ENCODE assay signal across 9 mouse cellular contexts in the genomic region with DNA sequence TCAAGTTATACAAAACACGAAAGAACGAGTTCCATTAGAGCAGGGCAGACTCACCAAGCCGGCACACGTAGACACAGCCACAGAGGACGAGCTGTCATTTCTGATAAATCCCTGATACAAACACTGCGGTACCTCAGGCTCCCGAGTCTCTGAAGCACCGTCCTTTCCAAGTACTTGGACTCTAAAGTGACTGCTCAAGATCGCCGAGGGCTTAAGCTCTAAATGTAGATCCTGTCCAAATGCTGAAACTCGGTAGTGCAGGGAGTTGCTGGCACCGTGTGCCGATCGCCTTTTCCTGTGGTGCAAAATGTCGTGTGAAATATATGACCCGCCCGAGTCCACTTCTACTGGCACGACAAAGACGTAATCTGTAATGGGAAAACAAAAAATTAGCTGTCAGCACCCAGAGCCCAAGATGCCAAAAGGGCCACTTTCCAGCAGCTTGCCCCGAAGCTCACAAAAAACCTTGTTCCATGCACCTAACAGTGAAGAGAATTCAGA. TPM values are rescaled to one million over a fixed set of nuclear protein-coding genes. Genes with fewer than 3 reads are reported as not detected.
DNase-seq lines count a peak whose midpoint lies in the region; ATAC-seq and TF ChIP-seq lines count a peak whose summit lies in the region.
"Had no signal": no experiment of that assay in that cellular context is flagged by ENCODE, and none has a peak within 500 bp of the region (broad histone marks: within the 10 kb centered on the region; RNA-seq: fewer than 3 reads in every experiment).

No protein-coding gene starts in this region.

- no peak overlapping the region for H3K4me3 ChIP-seq in intestine, embryonic 15.5 days (replicated peaks)
- no peak overlapping the region for H3K4me3 ChIP-seq in intestine, postnatal 0 days (ENCODE audit: low read depth, low read length)
- H3K4me3 ChIP-seq in limb, embryonic 12.5 days (replicated peaks) = no peak overlapping the region
- no peak overlapping the region for H3K4me3 ChIP-seq in heart, adult 2 months

- H3K27ac ChIP-seq in intestine, embryonic 15.5 days = no peak overlapping the region
- H3K27ac ChIP-seq in intestine, postnatal 0 days (ENCODE audit: low read depth, low read length) = no peak overlapping the region
- H3K27ac ChIP-seq in limb, embryonic 12.5 days = no peak overlapping the region
- H3K27ac ChIP-seq in heart, adult 2 months = no peak overlapping the region

- no peak for TF ChIP-seq POLR2A in brain, embryonic 14.5 days (IDR thresholded peaks at IDR 0.05; ENCODE audit: borderline replicate concordance, extremely low read depth, insufficient read depth, insufficient read length, poor library complexity, severe bottlenecking)
- no peak for TF ChIP-seq POLR2A in heart, adult 2 months (IDR thresholded peaks at IDR 0.05; ENCODE audit: insufficient read depth, low read depth, low read length)

- no peak for ATAC-seq in intestine, embryonic 15.5 days
- no peak for ATAC-seq in intestine, postnatal 0 days
- ATAC-seq in limb, embryonic 12.5 days (ENCODE audit: insufficient number of reproducible peaks, insufficient read depth, low FRiP score, low TSS enrichment, low read depth) = no peak

- H3K79me2 ChIP-seq in heart, adult 2 months (replicated peaks; ENCODE audit: control insufficient read depth, insufficient read depth, low read length) = no peaks in the 10 kb centered on the region

- H3K4me1 ChIP-seq in intestine, embryonic 15.5 days (replicated peaks) = peaks cover 7% of the 10 kb centered on the region
- no peaks in the 10 kb centered on the region for H3K4me1 ChIP-seq in intestine, postnatal 0 days (replicated peaks; ENCODE audit: control insufficient read depth, insufficient read depth, low read length)
- peaks cover 20% of the 10 kb centered on the region for H3K4me1 ChIP-seq in limb, embryonic 12.5 days (replicated peaks)
- H3K4me1 ChIP-seq in heart, adult 2 months (ENCODE audit: control insufficient read depth, insufficient read depth, low read length) = peaks cover 2% of the 10 kb centered on the region

- TF ChIP-seq EP300 in heart, adult 2 months (IDR thresholded peaks at IDR 0.05; ENCODE audit: insufficient read depth, low read depth, low read length) = no peak

- no peak for TF ChIP-seq CTCF in intestine, postnatal 0 days (IDR thresholded peaks at IDR 0.05; ENCODE audit: low read depth)
- no peak for TF ChIP-seq CTCF in brain, embryonic 14.5 days (IDR thresholded peaks at IDR 0.05; ENCODE audit: borderline replicate concordance, extremely low read depth, insufficient read depth, insufficient read length)
- no peak for TF ChIP-seq CTCF in heart, adult 2 months (IDR thresholded peaks at IDR 0.05)

- peaks cover 30% of the 10 kb centered on the region for H3K27me3 ChIP-seq in intestine, embryonic 15.5 days (replicated peaks)
- H3K27me3 ChIP-seq in intestine, postnatal 0 days (replicated peaks; ENCODE audit: control insufficient read depth, insufficient read depth, low read length) = peaks cover 22% of the 10 kb centered on the region
- H3K27me3 ChIP-seq in limb, embryonic 12.5 days = peaks cover 62% of the 10 kb centered on the region
- H3K27me3 ChIP-seq in heart, adult 2 months (ENCODE audit: control insufficient read depth, insufficient read depth, low read length) = peaks cover 8% of the 10 kb centered on the region

- H3K4me2 ChIP-seq in intestine, embryonic 15.5 days (replicated peaks) = peak overlapping the region; percentile 3; the same call in 1 of the 2 replicates
- no peak overlapping the region for H3K4me2 ChIP-seq in intestine, postnatal 0 days (replicated peaks; ENCODE audit: low read depth)
- H3K4me2 ChIP-seq in limb, embryonic 12.5 days = peak overlapping the region; percentile 21; the same call in 1 of the 2 replicates

- peak; percentile 63 for DNase-seq in brain, embryonic 14.5 days (ENCODE audit: low read depth)
- peak; percentile 43 for DNase-seq in embryo, embryonic 11 days
- no peak for DNase-seq in adrenal gland, postnatal 14 days
- DNase-seq in spleen, postnatal 36 days (ENCODE audit: low spot score in 2 of 2) = no peak
- no peak for DNase-seq in heart, adult 2 months

- H3K9me3 ChIP-seq in intestine, embryonic 15.5 days = no peaks in the 10 kb centered on the region
- no peaks in the 10 kb centered on the region for H3K9me3 ChIP-seq in intestine, postnatal 0 days (ENCODE audit: control insufficient read depth)
- no peaks in the 10 kb centered on the region for H3K9me3 ChIP-seq in limb, embryonic 12.5 days

- intact Hi-C loops in heart, adult 2 months (cut with DNase I) = no loop called here

- H3K36me3 ChIP-seq in intestine, embryonic 15.5 days = no peaks in the 10 kb centered on the region
- no peaks in the 10 kb centered on the region for H3K36me3 ChIP-seq in intestine, postnatal 0 days (ENCODE audit: control insufficient read depth, insufficient read depth)
- H3K36me3 ChIP-seq in limb, embryonic 12.5 days = no peaks in the 10 kb centered on the region
- H3K36me3 ChIP-seq in heart, adult 2 months (ENCODE audit: control insufficient read depth, insufficient read depth, low read length) = no peaks in the 10 kb centered on the region

- 32% methylated on average over 20 of the region's 20 CpGs for WGBS in intestine, embryonic 15.5 days
- WGBS in intestine, postnatal 0 days = 47% methylated on average over 20 of the region's 20 CpGs
- 39% methylated on average over 20 of the region's 20 CpGs for WGBS in limb, embryonic 12.5 days
- 47% methylated on average over 20 of the region's 20 CpGs for WGBS in heart, adult 2 months

- H3K9ac ChIP-seq in intestine, embryonic 15.5 days = no peak overlapping the region
- H3K9ac ChIP-seq in intestine, postnatal 0 days (ENCODE audit: low read depth, low read length) = no peak overlapping the region
- H3K9ac ChIP-seq in limb, embryonic 12.5 days (replicated peaks) = no peak overlapping the region
- no peak overlapping the region for H3K9ac ChIP-seq in heart, adult 2 months (ENCODE audit: low read depth, low read length)

RNA-seq across cellular contexts. Expression of gene Adamts18, which starts 3.7 kb away (rescaled TPM):
- 0.45 and 0.48 TPM in 2 replicates for polyA plus RNA-seq in intestine, embryonic 15.5 days (2015; fragmentation: Nextera tagmentation; extraction: Ambion mirVana)
- 0.17 TPM in 2 replicates for polyA plus RNA-seq in intestine, postnatal 0 days (2015; fragmentation: Nextera tagmentation; extraction: Ambion mirVana)
- 5.5 and 11.0 TPM in 2 replicates for polyA plus RNA-seq in brain, embryonic 14.5 days (2012; rRNA removed)
- polyA plus RNA-seq in limb, embryonic 12.5 days (2016; fragmentation: Nextera tagmentation; extraction: Ambion mirVana) = 5.6 and 6.3 TPM in 2 replicates
- total RNA-seq in adrenal gland, postnatal 14 days (2021) = 0.23 and 0.26 TPM in 2 replicates
- total RNA-seq in heart, adult 2 months (2021) = not detected
- polyA plus RNA-seq in heart, adult 2 months (2012; rRNA removed) = 0.04 TPM in 1 of 2 replicates, not detected in the other
- polyA plus RNA-seq: liver, adult 2 months had no signal

Comparison
In these comparisons a context has a peak if more than half of its experiments do, and no peak if none do; other contexts are left out.
1. DNase-seq: peak in brain, embryonic 14.5 days (single experiment) and embryo, embryonic 11 days (single experiment); none in adrenal gland, postnatal 14 days (single experiment), spleen, postnatal 36 days (0 of 2) and heart, adult 2 months (0 of 2).